ENCODE assay signal across 8 mouse cellular contexts in the genomic region with DNA sequence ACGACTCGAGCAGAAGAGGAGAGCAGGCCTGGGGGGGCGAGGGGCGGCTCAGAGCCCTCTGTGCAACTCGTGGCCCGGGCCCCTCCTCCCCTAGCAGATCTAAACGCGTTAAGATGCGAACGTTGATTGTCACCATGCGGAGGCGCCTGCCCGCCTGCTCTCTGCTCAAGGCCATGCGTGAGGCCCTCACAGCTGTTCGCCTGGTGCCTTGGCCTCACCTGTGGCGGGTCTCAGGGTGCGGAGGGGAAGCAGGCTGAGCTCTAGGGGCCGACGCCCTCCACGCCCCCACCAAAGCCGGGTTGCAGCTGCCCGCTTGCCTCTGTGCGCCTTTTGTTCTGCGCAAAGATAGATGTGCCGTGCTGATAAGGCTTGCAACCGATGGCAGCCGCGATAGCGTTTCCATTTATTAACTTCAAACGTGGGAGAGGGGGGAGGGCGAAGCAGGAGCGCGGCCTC. TPM values are rescaled to one million over a fixed set of nuclear protein-coding genes. Genes with fewer than 3 reads are reported as not detected.
DNase-seq lines count a peak whose midpoint lies in the region; ATAC-seq lines count a peak whose summit lies in the region.

No protein-coding gene starts in this region.

- no peaks in the 10 kb centered on the region for H3K36me3 ChIP-seq in embryonic facial prominence, embryonic 14.5 days (ENCODE audit: control insufficient read depth, insufficient read depth, low read length)
- H3K36me3 ChIP-seq in hindbrain, embryonic 13.5 days: no peaks in the 10 kb centered on the region
- no peaks in the 10 kb centered on the region for H3K36me3 ChIP-seq in midbrain, embryonic 10.5 days
- H3K36me3 ChIP-seq in splenic B cell, adult 2 months (ENCODE audit: control insufficient read depth, insufficient read depth, low read length, poor library complexity, severe bottlenecking): no peaks in the 10 kb centered on the region

- WGBS in embryonic facial prominence, embryonic 14.5 days: 1% methylated on average over 22 of the region's 33 CpGs
- WGBS in hindbrain, embryonic 13.5 days: under 1% methylated on average over 31 of the region's 33 CpGs
- under 1% methylated on average over 33 of the region's 33 CpGs for WGBS in midbrain, embryonic 10.5 days

- ATAC-seq in CD4-positive, CD25-positive, alpha-beta regulatory T cell, adult 4 months: peak; percentile 5
- no peak for ATAC-seq in embryonic facial prominence, embryonic 14.5 days (ENCODE audit: low read depth)
- no peak for ATAC-seq in hindbrain, embryonic 13.5 days (ENCODE audit: low FRiP score)
- no peak for ATAC-seq in megakaryocyte-erythroid progenitor cell, adult 5-6 weeks (replicated peaks; ENCODE audit: low FRiP score, low TSS enrichment, poor library complexity, severe bottlenecking)

- peaks cover 24% of the 10 kb centered on the region for H3K27me3 ChIP-seq in embryonic facial prominence, embryonic 14.5 days (replicated peaks; ENCODE audit: control insufficient read depth, insufficient read depth, low read length)
- H3K27me3 ChIP-seq in hindbrain, embryonic 13.5 days: peaks cover 54% of the 10 kb centered on the region
- peaks cover 65% of the 10 kb centered on the region for H3K27me3 ChIP-seq in midbrain, embryonic 10.5 days (ENCODE audit: low read depth, poor library complexity, severe bottlenecking)
- no peaks in the 10 kb centered on the region for H3K27me3 ChIP-seq in splenic B cell, adult 2 months (ENCODE audit: control insufficient read depth, insufficient read depth, low read length, poor library complexity, severe bottlenecking)

- DNase-seq in T-cell, adult 2 months (ENCODE audit: low spot score): peak; percentile 74
- peak; percentile 78 for DNase-seq in embryonic facial prominence, embryonic 14.5 days (ENCODE audit: low spot score)
- peak; percentile 38 to 62 for DNase-seq in left cerebral cortex, postnatal 14 days (ENCODE audit: low spot score in 2 of 2)
- peak; percentile 68 for DNase-seq in midbrain, embryonic 10.5 days (ENCODE audit: low spot score)
- DNase-seq in splenic B cell, adult 2 months (ENCODE audit: low read depth, low spot score): peak; percentile 73

- intact Hi-C loops in left cerebral cortex, postnatal 14 days (cut with DNase I): no loop called here

- H3K4me2 ChIP-seq in embryonic facial prominence, embryonic 14.5 days (ENCODE audit: low read depth, low read length): peak overlapping the region; percentile 99
- H3K4me2 ChIP-seq in hindbrain, embryonic 13.5 days: peak overlapping the region; percentile 90

- peak overlapping the region; percentile 52; the same call in 1 of the 2 replicates for H3K27ac ChIP-seq in embryonic facial prominence, embryonic 14.5 days (replicated peaks; ENCODE audit: low read depth, low read length)
- peak overlapping the region; percentile 73 for H3K27ac ChIP-seq in hindbrain, embryonic 13.5 days
- H3K27ac ChIP-seq in midbrain, embryonic 10.5 days (replicated peaks): peak overlapping the region; percentile 83

- H3K9ac ChIP-seq in embryonic facial prominence, embryonic 14.5 days (ENCODE audit: low read depth, low read length): peak overlapping the region; percentile 76
- H3K9ac ChIP-seq in hindbrain, embryonic 13.5 days: peak overlapping the region; percentile 86

- peaks cover 27% of the 10 kb centered on the region for H3K4me1 ChIP-seq in embryonic facial prominence, embryonic 14.5 days (ENCODE audit: control insufficient read depth, insufficient read depth, low read length)
- peaks cover 65% of the 10 kb centered on the region for H3K4me1 ChIP-seq in hindbrain, embryonic 13.5 days (replicated peaks)
- peaks cover 77% of the 10 kb centered on the region for H3K4me1 ChIP-seq in midbrain, embryonic 10.5 days

- H3K4me3 ChIP-seq in embryonic facial prominence, embryonic 14.5 days (ENCODE audit: low read depth, low read length): peak overlapping the region; percentile 71
- peak overlapping the region; percentile 68 for H3K4me3 ChIP-seq in hindbrain, embryonic 13.5 days
- peak overlapping the region; percentile 71 for H3K4me3 ChIP-seq in midbrain, embryonic 10.5 days

- no peaks in the 10 kb centered on the region for H3K9me3 ChIP-seq in embryonic facial prominence, embryonic 14.5 days (ENCODE audit: control insufficient read depth, low read length)
- H3K9me3 ChIP-seq in hindbrain, embryonic 13.5 days: no peaks in the 10 kb centered on the region
- H3K9me3 ChIP-seq in midbrain, embryonic 10.5 days (replicated peaks): no peaks in the 10 kb centered on the region

RNA-seq across cellular contexts. Expression of a gene that starts 2.3 kb away (rescaled TPM):
- under 1 TPM; 0.46 to 0.82 TPM for polyA plus RNA-seq in CD4-positive, CD25-positive, alpha-beta regulatory T cell, adult 4 months (2017; shearing (Covaris generic))
- 1.7 and 1.9 TPM in 2 replicates for polyA plus RNA-seq in embryonic facial prominence, embryonic 14.5 days (2014; fragmentation: Nextera tagmentation; extraction: Ambion mirVana)
- polyA plus RNA-seq in hindbrain, embryonic 13.5 days (2015; fragmentation: Nextera tagmentation; extraction: Ambion mirVana): 1.4 and 1.5 TPM in 2 replicates
- total RNA-seq in left cerebral cortex, postnatal 14 days (2021): 10 to 100 TPM; 20.4 to 25.2 TPM
- polyA plus RNA-seq in midbrain, embryonic 10.5 days (2016; fragmentation: Nextera tagmentation; extraction: Ambion mirVana): 1.3 and 1.5 TPM in 2 replicates
- 188 and 219 TPM in 2 replicates for total RNA-seq in megakaryocyte-erythroid progenitor cell, adult 5-6 weeks (2014; fragmentation: Nextera tagmentation)
- 43.8 and 102 TPM in 2 replicates for total RNA-seq in megakaryocyte-erythroid progenitor cell, adult 5-6 weeks (2017)
